Mouse (Mus musculus): Measurements from ENCODE around the gene 1500011B03Rik. TPM values are rescaled to one million over a fixed set of nuclear protein-coding genes. Genes with fewer than 3 reads are reported as not detected.

Gene 1500011B03Rik
- total RNA-seq, 2 experiments from 2014 or later, result 11.7 to 14.5 TPM

- ATAC-seq (replicated peaks; ENCODE audit: low FRiP score, poor library complexity, severe bottlenecking), result no peak
Measured at GRCm38 (mm10) chr5:114793317-114793716, 30.0 kb downstream of the 1500011B03Rik start.

GRCm38 (mm10) chr5:114785196-114785595 is 38.1 kb downstream of the 1500011B03Rik start:
- ATAC-seq (replicated peaks; ENCODE audit: low FRiP score, poor library complexity, severe bottlenecking), result no peak

GRCm38 (mm10) chr5:114784622-114785165 is 38.6 kb downstream of the 1500011B03Rik start:
- ATAC-seq (replicated peaks; ENCODE audit: low FRiP score, poor library complexity, severe bottlenecking), result peak; percentile 35

DNA sequence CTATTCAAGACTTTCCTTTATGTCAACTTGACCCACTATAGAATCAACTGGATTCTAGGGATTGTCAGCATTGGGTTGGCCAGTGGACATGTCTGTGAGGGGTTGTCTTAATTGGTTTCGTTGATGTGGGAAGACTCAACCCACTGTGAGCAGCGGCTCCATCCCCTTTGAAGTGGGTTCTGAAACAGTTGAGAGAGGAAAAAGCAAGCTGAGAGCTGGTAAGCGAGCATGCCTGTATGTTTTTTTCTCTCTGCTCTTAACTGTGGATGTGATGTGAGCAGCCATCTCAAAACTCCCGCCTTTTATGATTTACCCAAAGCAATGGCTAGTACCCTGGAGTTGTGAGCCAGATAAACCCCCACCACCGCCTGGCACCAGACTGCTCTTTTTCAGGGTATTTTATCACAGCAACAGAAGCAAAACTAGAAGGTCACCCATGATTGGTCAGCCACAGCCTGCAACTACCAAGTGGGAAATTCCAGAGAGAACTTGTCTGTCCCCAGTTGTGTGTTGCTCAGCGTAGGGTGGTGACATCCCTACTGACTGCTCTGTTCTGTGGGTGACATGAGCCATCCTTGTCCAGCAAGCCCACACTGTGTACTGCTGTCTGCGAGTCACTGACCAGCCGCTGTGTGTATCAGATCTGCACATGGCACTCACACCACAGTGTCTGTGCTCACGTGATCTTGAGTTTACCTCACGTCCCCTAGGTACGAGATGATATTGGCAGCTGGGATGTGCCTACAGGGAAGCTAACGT is 39.7 kb downstream of the 1500011B03Rik start:
- 0 out of 2 replicates have a peak, but pooled peaks have one; percentile 11 for ATAC-seq (replicated peaks; ENCODE audit: low FRiP score, poor library complexity, severe bottlenecking)

DNA sequence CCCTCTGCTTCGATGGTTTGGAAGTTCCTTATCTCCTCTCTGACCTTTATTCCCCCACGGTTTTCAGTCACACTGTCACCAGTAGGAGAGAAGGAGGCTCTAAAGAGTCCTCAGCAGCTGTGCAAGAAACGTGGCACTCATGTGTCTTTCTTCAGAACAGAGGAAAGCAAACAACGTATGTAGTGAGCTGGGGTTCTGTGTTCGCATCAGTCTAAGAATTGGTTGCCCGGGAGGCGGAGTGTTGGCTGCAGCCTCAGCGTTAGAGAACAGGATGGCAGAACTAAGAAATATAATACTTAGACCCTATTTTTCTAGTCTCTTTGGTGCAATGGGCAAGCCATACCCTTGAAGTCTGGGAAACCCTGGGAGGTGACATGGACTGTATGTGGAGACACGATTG is 40.3 kb downstream of the 1500011B03Rik start:
- no peak for ATAC-seq (replicated peaks; ENCODE audit: low FRiP score, poor library complexity, severe bottlenecking)

DNA sequence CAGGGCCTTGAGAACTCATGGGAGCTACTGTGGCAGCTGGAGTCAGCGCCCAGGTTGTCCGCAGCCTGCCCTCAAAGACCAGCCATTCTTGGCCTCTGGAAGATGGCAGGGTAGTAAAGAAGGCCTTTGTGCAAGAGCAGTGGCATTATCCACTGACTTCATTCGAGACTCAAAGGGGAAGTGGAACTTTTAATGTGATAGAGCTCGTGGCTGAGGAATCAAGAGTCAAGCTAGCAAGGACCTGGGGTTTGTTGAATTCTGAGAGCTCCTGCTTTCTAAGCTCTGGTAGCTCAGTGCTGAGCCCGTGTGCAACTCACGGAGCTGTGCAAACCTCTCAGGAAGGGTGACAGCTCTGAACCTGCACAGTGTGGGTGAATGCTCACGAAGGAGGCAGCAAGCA is 42.4 kb downstream of the 1500011B03Rik start:
- no peak for ATAC-seq (replicated peaks; ENCODE audit: low FRiP score, poor library complexity, severe bottlenecking)

DNA sequence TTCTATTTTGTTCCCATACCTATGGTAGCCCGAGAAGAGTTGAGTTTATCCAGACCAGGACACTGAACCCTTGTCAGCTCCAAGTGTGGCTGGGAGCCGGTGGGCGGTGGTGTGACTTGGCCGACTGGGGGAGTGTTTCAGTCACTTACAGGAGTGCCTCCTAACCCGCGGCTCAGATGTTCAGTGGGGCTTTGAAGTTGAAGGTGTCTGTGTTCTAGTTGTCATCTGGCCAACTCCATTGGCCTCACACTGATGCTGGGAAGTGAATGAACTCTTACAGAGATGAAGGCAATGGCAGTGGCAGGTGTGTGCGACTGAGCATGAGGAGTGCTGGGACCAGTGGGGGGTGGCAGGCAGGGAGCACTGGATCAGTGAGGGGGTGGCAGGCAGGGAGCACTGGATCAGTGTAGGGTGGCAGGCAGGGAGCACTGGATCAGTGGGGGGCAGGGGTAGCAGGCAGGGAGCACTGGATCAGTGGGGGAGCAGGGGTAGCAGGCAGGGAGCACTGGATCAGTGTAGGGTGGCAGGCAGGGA is 43.2 kb downstream of the 1500011B03Rik start:
- no peak for ATAC-seq (replicated peaks; ENCODE audit: low FRiP score, poor library complexity, severe bottlenecking)

DNA sequence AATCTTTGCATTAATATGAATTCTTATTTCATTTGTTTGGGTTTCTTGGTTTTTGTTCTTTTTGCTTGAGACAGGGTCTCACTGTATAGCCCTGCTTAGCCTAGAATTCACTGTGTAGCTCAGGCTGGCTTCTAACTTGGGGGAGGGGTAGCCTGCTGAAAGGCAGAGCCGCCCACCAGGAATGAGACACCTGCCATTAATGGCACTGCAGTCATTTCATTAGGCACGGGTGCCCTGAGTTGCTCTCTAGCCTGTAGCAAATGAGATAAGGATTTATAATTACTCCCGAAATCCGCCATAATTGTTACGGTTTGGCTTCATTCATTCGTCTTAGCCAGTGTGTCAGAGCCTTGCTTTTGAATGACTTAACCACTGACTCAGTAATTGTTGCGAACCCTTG is 47.1 kb downstream of the 1500011B03Rik start:
- ATAC-seq (replicated peaks; ENCODE audit: low FRiP score, poor library complexity, severe bottlenecking), result no peak

GRCm38 (mm10) chr5:114775056-114775979 is 48.0 kb downstream of the 1500011B03Rik start, which contains the start of gene Git2:
Git2 (minus strand) TSS chr5:114775517.
- ATAC-seq (replicated peaks; ENCODE audit: low FRiP score, poor library complexity, severe bottlenecking), result no peak

DNA sequence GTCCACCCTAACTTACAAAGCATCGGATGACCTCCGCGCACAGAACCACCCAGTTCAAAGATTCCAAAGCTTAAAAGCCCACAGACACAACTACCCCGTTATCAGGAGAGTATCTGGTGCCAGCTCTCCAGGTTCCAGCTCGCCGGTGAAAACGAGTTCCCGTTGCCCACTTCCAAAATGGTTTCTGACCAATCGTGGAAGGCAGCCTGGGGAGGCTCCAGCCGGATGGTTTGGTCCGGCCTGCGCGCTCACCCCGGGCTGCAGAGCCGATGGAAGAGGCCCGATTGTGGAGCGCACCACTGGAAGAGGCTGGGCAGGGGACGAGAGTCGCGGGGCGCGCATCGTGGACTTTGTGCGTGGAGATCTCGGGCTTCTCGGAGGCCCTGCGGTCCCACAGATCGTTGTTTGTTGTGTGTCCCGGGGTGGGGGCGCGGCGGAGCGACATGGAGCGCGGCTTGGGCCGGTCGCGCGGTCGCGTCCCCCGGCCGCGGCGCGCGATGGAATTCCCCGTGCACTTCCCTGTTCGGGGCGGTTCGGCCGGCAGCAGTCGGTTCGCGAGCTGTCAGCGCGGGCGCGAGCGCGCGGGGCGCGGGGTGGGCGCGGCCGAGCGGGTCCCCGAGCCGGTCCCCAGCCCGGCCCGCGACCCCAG is 48.7 kb downstream of the 1500011B03Rik start, which contains the start of gene Ankrd13a:
TSS of gene Ankrd13a (plus strand) at position 275 of the 649 bp plus-strand sequence.
- peak; percentile 78 for ATAC-seq (replicated peaks; ENCODE audit: low FRiP score, poor library complexity, severe bottlenecking)

- ATAC-seq (replicated peaks; ENCODE audit: low FRiP score, poor library complexity, severe bottlenecking), result peak; percentile 12; the same call in 1 of the 2 replicates
Measured at GRCm38 (mm10) chr5:114773780-114774179, 49.5 kb downstream of the 1500011B03Rik start.

DNA sequence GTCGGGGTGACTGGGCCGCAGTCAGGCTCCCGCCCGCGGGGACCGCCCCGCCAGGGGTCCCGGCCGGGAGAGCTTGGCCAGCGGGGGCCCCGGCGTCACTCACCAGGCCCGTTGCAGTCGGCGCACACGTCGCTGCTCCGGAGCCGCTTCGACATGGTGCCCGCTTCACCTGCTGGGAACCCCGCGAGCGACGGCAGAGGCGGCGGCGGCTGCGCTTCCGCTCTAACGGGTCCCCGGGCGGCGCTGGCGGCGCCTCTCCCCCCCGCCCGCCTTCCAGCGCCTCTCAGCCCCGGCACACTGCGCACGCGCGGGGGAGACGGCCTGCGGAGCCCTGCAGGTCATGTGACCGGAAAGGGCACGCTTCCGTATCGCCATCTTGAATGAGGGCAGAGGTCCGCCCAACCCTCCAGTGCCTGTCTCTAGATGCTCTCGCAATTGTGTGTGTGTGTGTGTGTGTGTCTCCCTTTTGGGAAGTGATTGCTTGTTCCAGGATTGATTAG is 50.0 kb downstream of the 1500011B03Rik start:
- ATAC-seq (replicated peaks; ENCODE audit: low FRiP score, poor library complexity, severe bottlenecking), result peak; percentile 72

DNA sequence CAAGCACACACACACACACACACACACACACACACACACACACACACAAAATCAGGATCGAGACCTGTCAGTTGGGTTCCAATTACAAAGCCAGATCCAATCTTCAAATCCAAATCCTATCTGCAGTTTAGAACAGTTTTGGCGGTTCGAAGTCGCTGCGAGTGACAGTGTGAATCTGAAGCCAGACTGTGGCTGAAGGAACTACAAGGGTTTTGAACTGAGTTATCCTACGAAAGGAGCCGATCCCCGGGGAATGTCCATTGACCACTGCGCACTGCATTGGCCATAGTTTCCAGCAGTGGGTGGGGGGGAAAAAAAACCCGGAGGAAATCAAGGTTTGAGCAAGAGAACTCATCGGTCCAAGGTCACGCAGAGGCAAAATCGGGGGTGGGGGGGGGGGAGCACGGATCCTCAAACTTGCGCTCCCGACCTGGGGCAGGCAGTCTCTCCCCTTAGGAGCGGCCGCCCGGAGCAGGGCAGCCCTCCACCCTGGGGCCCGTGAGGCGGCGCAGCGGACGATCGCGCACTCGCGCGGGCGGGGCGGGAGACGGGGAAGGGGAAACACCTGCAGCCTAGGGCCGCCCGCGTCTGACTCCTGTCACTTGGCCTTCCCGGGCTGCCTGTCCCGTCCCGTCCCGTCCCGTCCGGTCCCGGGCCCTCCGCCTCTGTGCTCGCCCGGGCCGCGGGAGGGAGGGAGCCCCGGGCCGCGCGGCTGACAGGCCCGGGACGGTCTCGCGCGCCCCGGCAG is 50.6 kb downstream of the 1500011B03Rik start:
- ATAC-seq (replicated peaks; ENCODE audit: low FRiP score, poor library complexity, severe bottlenecking), result peak; percentile 23

DNA sequence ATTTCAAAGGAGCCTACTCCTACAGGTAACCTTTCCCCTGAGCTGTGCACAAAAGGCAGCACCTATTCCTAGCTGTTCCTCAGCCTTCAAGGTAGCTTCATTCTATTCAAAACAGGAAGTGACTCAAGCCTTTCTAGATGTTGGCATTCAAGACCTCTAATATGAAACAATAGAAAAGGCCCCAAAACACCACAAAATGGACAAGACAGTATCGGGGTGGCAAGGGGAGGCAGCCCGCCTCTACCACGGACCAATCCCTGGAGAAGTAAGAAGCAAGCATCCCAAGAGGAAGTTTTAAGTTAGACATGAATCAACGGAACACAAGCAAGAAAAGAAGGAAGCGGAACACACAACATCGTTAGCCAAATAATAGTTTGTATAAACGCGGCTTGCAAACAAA is 51.5 kb downstream of the 1500011B03Rik start:
- ATAC-seq (replicated peaks; ENCODE audit: low FRiP score, poor library complexity, severe bottlenecking), result no peak

DNA sequence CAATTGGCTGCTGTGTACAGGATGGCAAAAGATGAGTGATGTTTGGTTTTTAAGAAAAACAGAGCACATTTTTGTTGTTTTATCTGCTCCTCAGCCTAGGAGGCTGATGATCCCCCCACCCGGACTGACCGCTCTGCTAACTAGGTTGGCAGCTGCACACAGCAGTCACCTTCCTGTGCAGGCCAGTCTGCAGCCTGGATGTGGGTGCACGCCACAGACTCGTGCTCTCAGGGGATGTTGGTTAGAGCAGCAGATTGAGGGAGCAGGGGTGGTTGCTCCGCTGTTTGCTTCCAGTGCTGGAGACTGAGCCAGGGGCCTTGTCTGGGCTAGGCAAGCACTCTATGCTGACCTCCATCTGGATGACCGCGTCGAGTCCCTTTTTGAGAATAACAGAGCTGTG is 53.5 kb downstream of the 1500011B03Rik start:
- ATAC-seq (replicated peaks; ENCODE audit: low FRiP score, poor library complexity, severe bottlenecking), result no peak

DNA sequence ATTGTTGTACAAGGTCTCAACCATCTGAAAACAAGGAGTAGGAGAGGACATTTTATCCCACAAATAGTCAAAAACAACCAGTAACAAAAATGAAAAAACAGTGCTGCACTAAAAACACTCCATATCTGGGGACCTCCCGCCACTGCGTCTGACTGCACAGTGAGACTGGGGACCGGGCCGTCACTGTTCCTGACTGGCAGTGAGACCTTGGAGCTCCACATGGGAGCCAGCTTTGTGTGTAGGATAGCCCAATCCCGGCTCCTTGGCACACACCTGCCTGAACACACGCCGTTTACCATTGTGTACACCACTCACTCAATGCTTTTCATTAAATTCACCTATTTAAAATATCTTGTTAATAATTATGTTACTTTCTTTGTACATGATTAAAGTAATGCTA is 56.1 kb downstream of the 1500011B03Rik start:
- ATAC-seq (replicated peaks; ENCODE audit: low FRiP score, poor library complexity, severe bottlenecking), result no peak

DNA sequence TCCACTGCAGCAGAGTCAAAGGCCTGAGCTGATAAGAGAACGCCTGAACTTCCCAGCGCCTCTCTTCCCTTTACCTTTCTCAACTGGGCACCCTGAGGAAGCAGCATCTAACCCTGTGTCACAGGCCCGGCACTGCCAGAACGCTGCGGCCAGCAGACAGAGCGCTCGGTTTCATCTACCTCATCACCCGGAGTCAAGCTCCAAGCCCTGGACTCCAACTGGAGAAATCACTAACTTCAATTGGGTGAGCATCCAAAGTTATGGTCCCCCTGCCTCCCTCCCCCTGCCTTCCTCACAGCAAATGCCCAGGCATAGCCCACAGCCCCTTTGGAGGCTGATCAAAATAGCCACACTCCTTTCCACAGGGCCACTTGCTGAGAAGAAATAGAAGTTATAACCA is 56.6 kb downstream of the 1500011B03Rik start:
- ATAC-seq (replicated peaks; ENCODE audit: low FRiP score, poor library complexity, severe bottlenecking), result no peak

GRCm38 (mm10) chr5:114764812-114765735 is 58.2 kb downstream of the 1500011B03Rik start:
- ATAC-seq (replicated peaks; ENCODE audit: low FRiP score, poor library complexity, severe bottlenecking), result no peak
